In genomic region chr2:147186261-147186681, GRCm38 (mm10) we compare ENCODE assay signal across 10 mouse cellular contexts. TPM values are rescaled to one million over a fixed set of nuclear protein-coding genes. Genes with fewer than 3 reads are reported as not detected.
DNase-seq lines count a peak whose midpoint lies in the region; ATAC-seq lines count a peak whose summit lies in the region.
"Had no signal": no experiment of that assay in that cellular context is flagged by ENCODE, and none has a peak within 500 bp of the region (broad histone marks: within the 10 kb centered on the region; RNA-seq: fewer than 3 reads in every experiment).

No protein-coding gene starts in this region.

- H3K9me3 ChIP-seq in embryonic facial prominence, embryonic 11.5 days (replicated peaks; ENCODE audit: control insufficient read depth, low read length) = no peaks in the 10 kb centered on the region
- H3K9me3 ChIP-seq in hindbrain, embryonic 16.5 days (ENCODE audit: control insufficient read depth, low read length) = no peaks in the 10 kb centered on the region
- H3K9me3 ChIP-seq in neural tube, embryonic 12.5 days = no peaks in the 10 kb centered on the region

- H3K9ac ChIP-seq in embryonic facial prominence, embryonic 11.5 days (replicated peaks; ENCODE audit: low read length) = no peak overlapping the region
- H3K9ac ChIP-seq in hindbrain, embryonic 16.5 days (ENCODE audit: low read depth, low read length) = no peak overlapping the region
- no peak overlapping the region for H3K9ac ChIP-seq in neural tube, embryonic 12.5 days

- no peaks in the 10 kb centered on the region for H3K36me3 ChIP-seq in embryonic facial prominence, embryonic 11.5 days (replicated peaks; ENCODE audit: control insufficient read depth, insufficient read depth, low read depth, low read length)
- H3K36me3 ChIP-seq in hindbrain, embryonic 16.5 days (ENCODE audit: control insufficient read depth, insufficient read depth, low read length) = no peaks in the 10 kb centered on the region
- H3K36me3 ChIP-seq in neural tube, embryonic 12.5 days = no peaks in the 10 kb centered on the region

- no peak overlapping the region for H3K4me3 ChIP-seq in embryonic facial prominence, embryonic 11.5 days (ENCODE audit: low read depth, low read length)
- H3K4me3 ChIP-seq in hindbrain, embryonic 16.5 days (ENCODE audit: low read length) = peak overlapping the region; percentile 11
- H3K4me3 ChIP-seq in neural tube, embryonic 12.5 days = 0 out of 2 replicates have a peak overlapping the region, but pooled peaks have one; percentile 24
- H3K4me3 ChIP-seq: erythroblast, embryonic 14.5 days; myocyte had no signal

- H3K27ac ChIP-seq in embryonic facial prominence, embryonic 11.5 days (replicated peaks; ENCODE audit: low read depth, low read length) = no peak overlapping the region
- no peak overlapping the region for H3K27ac ChIP-seq in hindbrain, embryonic 16.5 days (ENCODE audit: low read depth, low read length)
- no peak overlapping the region for H3K27ac ChIP-seq in neural tube, embryonic 12.5 days

- H3K4me2 ChIP-seq in embryonic facial prominence, embryonic 11.5 days (ENCODE audit: low read depth, low read length) = no peak overlapping the region
- H3K4me2 ChIP-seq in hindbrain, embryonic 16.5 days (ENCODE audit: low read length) = peak overlapping the region; percentile 13; the same call in 1 of the 2 replicates
- H3K4me2 ChIP-seq in neural tube, embryonic 12.5 days (replicated peaks) = no peak overlapping the region

- WGBS in embryonic facial prominence, embryonic 11.5 days = 0% methylated on average over 25 of the region's 25 CpGs
- under 1% methylated on average over 24 of the region's 25 CpGs for WGBS in hindbrain, embryonic 16.5 days
- under 1% methylated on average over 25 of the region's 25 CpGs for WGBS in neural tube, embryonic 12.5 days

- H3K4me1 ChIP-seq in embryonic facial prominence, embryonic 11.5 days (ENCODE audit: control insufficient read depth, insufficient read depth, low read length) = peaks cover 3% of the 10 kb centered on the region
- H3K4me1 ChIP-seq in hindbrain, embryonic 16.5 days (ENCODE audit: control insufficient read depth, insufficient read depth, low read depth, low read length) = peaks cover 4% of the 10 kb centered on the region; the same call in 1 of the 2 replicates
- peaks cover 40% of the 10 kb centered on the region for H3K4me1 ChIP-seq in neural tube, embryonic 12.5 days

- H3K27me3 ChIP-seq in embryonic facial prominence, embryonic 11.5 days (ENCODE audit: control insufficient read depth, insufficient read depth, low read length) = peaks cover 85% of the 10 kb centered on the region
- peaks cover 45% of the 10 kb centered on the region for H3K27me3 ChIP-seq in hindbrain, embryonic 16.5 days (replicated peaks; ENCODE audit: control insufficient read depth, insufficient read depth, low read length)
- peaks cover 94% of the 10 kb centered on the region for H3K27me3 ChIP-seq in neural tube, embryonic 12.5 days (replicated peaks)

- ATAC-seq in embryonic facial prominence, embryonic 11.5 days (replicated peaks; ENCODE audit: insufficient number of reproducible peaks, low FRiP score, low TSS enrichment, low read depth) = no peak
- no peak for ATAC-seq in hindbrain, embryonic 16.5 days
- ATAC-seq in neural tube, embryonic 12.5 days (ENCODE audit: low FRiP score, low read depth) = no peak

- DNase-seq in layer of hippocampus, postnatal 10 days (ENCODE audit: low spot score in 2 of 2) = peak; percentile 23 to 53
- DNase-seq in layer of hippocampus, adult 8-10 months (ENCODE audit: low spot score in 2 of 2) = no peak
- peak; percentile 15 for DNase-seq in embryonic facial prominence, embryonic 11.5 days (ENCODE audit: low spot score)
- no peak for DNase-seq in kidney, postnatal 25 days
- DNase-seq in thymus, postnatal 4 days = no peak

RNA-seq across cellular contexts. Expression of gene Nkx2-2, which starts 7.8 kb away (rescaled TPM):
- 10 to 100 TPM; 11.7 to 15.4 TPM for total RNA-seq in layer of hippocampus, postnatal 10 days (2021)
- 1 to 10 TPM; 5.1 to 7.6 (median 6.1) TPM for total RNA-seq in layer of hippocampus, adult 8-10 months (2022)
- 2.8 and 4.2 TPM in 2 replicates for polyA plus RNA-seq in embryonic facial prominence, embryonic 11.5 days (2014; fragmentation: Nextera tagmentation; extraction: Ambion mirVana)
- 3.3 and 4.2 TPM in 2 replicates for polyA plus RNA-seq in hindbrain, embryonic 16.5 days (2015; fragmentation: Nextera tagmentation; extraction: Ambion mirVana)
- polyA plus RNA-seq in neural tube, embryonic 12.5 days (2016; fragmentation: Nextera tagmentation; extraction: Ambion mirVana) = 3.7 and 4.7 TPM in 2 replicates
- total RNA-seq: MEL had no signal
- polyA plus RNA-seq: erythroblast, embryonic 14.5 days; myocyte had no signal

Comparison
In these comparisons a context has a peak if more than half of its experiments do, and no peak if none do; other contexts are left out.
1. DNase-seq: peak in layer of hippocampus, postnatal 10 days (2 of 2) and embryonic facial prominence, embryonic 11.5 days (single experiment); none in layer of hippocampus, adult 8-10 months (0 of 2), kidney, postnatal 25 days (0 of 2) and thymus, postnatal 4 days (single experiment).